Mouse (Mus musculus): ENCODE measurements around the gene Gnl3l. TPM values are rescaled to one million over a fixed set of nuclear protein-coding genes. Genes with fewer than 3 reads are reported as not detected.

The Gnl3l gene
- polyA plus RNA-seq, 1 experiment from 2014 or later = 49.8 TPM

DNA sequence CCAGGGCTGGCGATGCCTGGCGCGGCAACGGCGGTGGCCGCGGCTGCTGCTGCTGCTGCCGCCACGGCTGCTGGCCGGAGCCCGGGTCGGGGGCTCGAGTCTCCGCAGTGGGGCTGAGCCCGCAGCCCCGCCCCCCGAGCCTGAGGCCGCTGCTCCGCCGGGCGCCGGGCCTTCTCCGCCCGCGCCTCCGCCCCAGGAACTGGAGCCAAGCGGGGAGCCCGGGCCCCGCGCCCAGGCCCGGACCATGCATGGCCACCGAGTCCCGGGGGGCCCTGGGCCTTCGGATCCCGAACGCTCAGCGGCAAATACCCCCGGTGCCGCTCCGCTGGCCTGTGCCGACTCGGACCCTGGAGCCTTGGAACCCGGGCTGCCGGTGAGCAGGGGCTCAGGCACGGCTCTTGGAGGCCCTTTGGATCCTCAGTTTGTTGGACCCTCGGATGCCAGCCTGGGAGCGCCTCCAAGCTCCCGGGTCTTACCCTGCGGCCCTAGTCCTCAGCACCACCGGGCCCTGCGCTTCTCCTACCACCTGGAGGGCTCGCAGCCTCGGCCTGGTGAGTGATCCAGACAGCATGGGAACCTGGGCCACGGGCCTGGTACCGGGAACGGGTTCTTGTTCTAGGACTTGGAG lies 30.4 kb upstream of the Gnl3l start:
- DNase-seq (ENCODE audit: low spot score) = peak; percentile 13
- Histone ChIP-seq H3K4me1 (ENCODE audit: control insufficient read depth, insufficient read depth, low read length) (peaks cover 3% of the 10 kb centered on the region; the same call in 1 of the 2 replicates), H3K27me3 (ENCODE audit: control insufficient read depth, insufficient read depth, low read length) (no peaks in the 10 kb centered on the region), H3K27ac (ENCODE audit: low read depth, low read length) (peak overlapping the region; percentile 80), H3K9ac (ENCODE audit: low read length) (peak overlapping the region; percentile 84), H3K9me3 (ENCODE audit: control insufficient read depth, low read length) (no peaks in the 10 kb centered on the region), H3K36me3 (ENCODE audit: control insufficient read depth, insufficient read depth, low read length) (no peaks in the 10 kb centered on the region), H3K4me3 (ENCODE audit: low read depth, low read length) (peak overlapping the region; percentile 70), H3K4me2 (ENCODE audit: low read depth) (peak overlapping the region; percentile 67)
- peak; percentile 56 for ATAC-seq (ENCODE audit: insufficient read depth, low FRiP score, low TSS enrichment)
- 23% methylated on average over 40 of the region's 56 CpGs for WGBS

- no peaks in the 10 kb centered on the region for H3K36me3 ChIP-seq (ENCODE audit: control insufficient read depth, insufficient read depth, low read length)
- H3K27ac ChIP-seq (ENCODE audit: low read depth, low read length) = peak overlapping the region; percentile 80
- DNase-seq (ENCODE audit: low spot score) = peak; percentile 88
- no peaks in the 10 kb centered on the region for H3K9me3 ChIP-seq (ENCODE audit: control insufficient read depth, low read length)
- H3K4me2 ChIP-seq (ENCODE audit: low read depth) = peak overlapping the region; percentile 67
- peaks cover 3% of the 10 kb centered on the region; the same call in 1 of the 2 replicates for H3K4me1 ChIP-seq (ENCODE audit: control insufficient read depth, insufficient read depth, low read length)
- peak; percentile 89 for ATAC-seq (ENCODE audit: insufficient read depth, low FRiP score, low TSS enrichment)
- 17% methylated on average over 39 of the region's 62 CpGs for WGBS
- H3K27me3 ChIP-seq (ENCODE audit: control insufficient read depth, insufficient read depth, low read length) = no peaks in the 10 kb centered on the region
- peak overlapping the region; percentile 70 for H3K4me3 ChIP-seq (ENCODE audit: low read depth, low read length)
- H3K9ac ChIP-seq (ENCODE audit: low read length) = peak overlapping the region; percentile 84
These were observed 29.8 kb upstream of the Gnl3l start for GRCm38 (mm10) chrX:151046777-151047430.

DNA sequence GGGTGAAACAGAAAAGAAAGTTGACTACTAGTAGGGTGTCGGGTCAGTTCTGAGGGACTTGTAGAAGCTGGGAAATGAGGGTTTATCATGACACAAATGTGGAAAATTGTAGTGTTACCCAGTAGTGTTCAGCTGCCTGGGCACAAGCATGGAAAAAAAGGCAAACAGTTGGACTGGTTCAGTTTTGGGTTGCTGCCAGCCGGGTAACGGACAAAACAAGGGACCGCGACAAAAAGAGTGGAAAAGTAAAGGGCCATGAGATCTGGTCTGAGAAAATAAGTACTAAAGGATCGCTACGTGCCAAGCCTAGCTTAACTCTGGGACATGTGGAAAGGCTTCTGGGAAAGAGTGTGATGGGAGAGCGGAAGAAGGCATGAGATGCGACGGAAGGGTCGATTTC lies 29.2 kb upstream of the Gnl3l start:
- ATAC-seq (ENCODE audit: insufficient read depth, low FRiP score, low TSS enrichment) = no peak
- no peak overlapping the region for H3K27ac ChIP-seq (ENCODE audit: low read depth, low read length)
- WGBS = 48% methylated on average over 11 of the region's 11 CpGs

DNA sequence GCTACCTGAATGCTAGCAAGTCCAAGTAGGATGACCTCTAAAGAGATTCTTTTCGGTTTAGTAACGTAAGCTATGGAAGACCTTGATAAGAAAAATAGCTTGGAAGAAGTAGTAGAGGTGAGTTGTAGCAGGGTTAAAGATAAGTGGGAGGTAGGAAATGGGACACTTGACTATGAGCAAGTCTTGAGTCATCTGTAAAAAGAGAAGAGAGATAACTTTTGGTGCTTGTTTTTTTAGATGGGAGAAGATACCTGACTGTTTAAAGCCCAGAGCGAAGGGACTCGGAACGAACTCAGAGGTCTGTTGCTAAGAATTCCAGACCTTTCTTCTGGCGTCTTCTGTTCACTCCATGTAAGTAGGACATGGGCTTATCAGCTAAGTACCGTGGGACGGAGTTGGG lies 28.7 kb upstream of the Gnl3l start, which contains the start of gene Fgd1:
Gene Fgd1 (plus strand): TSS at position 301 of the 400 bp plus-strand sequence.
- Histone ChIP-seq H3K27me3 (ENCODE audit: control insufficient read depth, insufficient read depth, low read length) (no peaks in the 10 kb centered on the region), H3K27ac (ENCODE audit: low read depth, low read length) (peak within 1 kb of the TSS; percentile 80), H3K9ac (ENCODE audit: low read length) (peak within 1 kb of the TSS; percentile 84), H3K9me3 (ENCODE audit: control insufficient read depth, low read length) (no peaks in the 10 kb centered on the region), H3K4me1 (ENCODE audit: control insufficient read depth, insufficient read depth, low read length) (peaks cover 3% of the 10 kb centered on the region; the same call in 1 of the 2 replicates), H3K4me3 (ENCODE audit: low read depth, low read length) (peak within 1 kb of the TSS; percentile 70), H3K4me2 (ENCODE audit: low read depth) (peak within 1 kb of the TSS; percentile 67), H3K36me3 (ENCODE audit: control insufficient read depth, insufficient read depth, low read length) (no peaks in the 10 kb centered on the region)
- WGBS = 90% methylated on average over 8 of the region's 8 CpGs
- ATAC-seq (ENCODE audit: insufficient read depth, low FRiP score, low TSS enrichment) (no peak), DNase-seq (ENCODE audit: low spot score) (no peak)

More for the DNA sequence above, 29.2 kb upstream of the Gnl3l start:
- Histone ChIP-seq H3K4me1 (ENCODE audit: control insufficient read depth, insufficient read depth, low read length) (peaks cover 3% of the 10 kb centered on the region; the same call in 1 of the 2 replicates), H3K9ac (ENCODE audit: low read length) (no peak overlapping the region), H3K9me3 (ENCODE audit: control insufficient read depth, low read length) (no peaks in the 10 kb centered on the region), H3K27me3 (ENCODE audit: control insufficient read depth, insufficient read depth, low read length) (no peaks in the 10 kb centered on the region), H3K36me3 (ENCODE audit: control insufficient read depth, insufficient read depth, low read length) (no peaks in the 10 kb centered on the region), H3K4me2 (ENCODE audit: low read depth) (peak overlapping the region; percentile 15; the same call in 1 of the 2 replicates), H3K4me3 (ENCODE audit: low read depth, low read length) (peak overlapping the region; percentile 70; the same call in 1 of the 2 replicates)
- no peak for DNase-seq (ENCODE audit: low spot score)

- Histone ChIP-seq H3K9me3 (ENCODE audit: control insufficient read depth, low read length) (no peaks in the 10 kb centered on the region), H3K27me3 (ENCODE audit: control insufficient read depth, insufficient read depth, low read length) (no peaks in the 10 kb centered on the region), H3K4me2 (ENCODE audit: low read depth) (no peak overlapping the region), H3K27ac (ENCODE audit: low read depth, low read length) (no peak overlapping the region), H3K4me3 (ENCODE audit: low read depth, low read length) (no peak overlapping the region), H3K36me3 (ENCODE audit: control insufficient read depth, insufficient read depth, low read length) (no peaks in the 10 kb centered on the region), H3K9ac (ENCODE audit: low read length) (no peak overlapping the region), H3K4me1 (ENCODE audit: control insufficient read depth, insufficient read depth, low read length) (no peaks in the 10 kb centered on the region)
- ATAC-seq (ENCODE audit: insufficient read depth, low FRiP score, low TSS enrichment) (no peak), DNase-seq (ENCODE audit: low spot score) (no peak)
- WGBS = 41% methylated on average over 5 of the region's 5 CpGs
These were observed 24.1 kb upstream of the Gnl3l start for GRCm38 (mm10) chrX:151041223-151041622.

DNA sequence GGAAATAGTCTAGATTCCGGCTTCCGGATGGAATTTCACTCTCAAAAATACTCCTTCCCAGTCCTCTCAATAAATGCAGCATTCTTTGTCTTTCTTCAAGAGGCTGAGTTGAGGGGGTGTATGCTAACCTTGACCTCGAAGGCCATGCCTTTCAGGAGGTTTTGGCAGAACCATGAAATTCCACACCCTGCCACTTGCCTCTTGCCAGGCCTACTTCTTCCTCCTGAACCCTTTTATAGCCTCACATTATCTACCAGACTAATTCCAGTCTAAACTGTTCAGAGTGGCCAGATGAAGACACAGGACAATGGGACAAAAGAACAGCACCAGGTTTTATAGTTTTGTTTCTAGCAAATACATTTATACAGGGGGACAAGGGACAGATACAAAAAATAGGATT lies 14.3 kb upstream of the Gnl3l start:
- no peak overlapping the region for H3K27ac ChIP-seq (ENCODE audit: low read depth, low read length)
- H3K36me3 ChIP-seq (ENCODE audit: control insufficient read depth, insufficient read depth, low read length) = no peaks in the 10 kb centered on the region
- H3K9ac ChIP-seq (ENCODE audit: low read length) = no peak overlapping the region
- no peaks in the 10 kb centered on the region for H3K9me3 ChIP-seq (ENCODE audit: control insufficient read depth, low read length)
- H3K4me1 ChIP-seq (ENCODE audit: control insufficient read depth, insufficient read depth, low read length) = no peaks in the 10 kb centered on the region
- DNase-seq (ENCODE audit: low spot score) (no peak), ATAC-seq (ENCODE audit: insufficient read depth, low FRiP score, low TSS enrichment) (no peak)
- no peak overlapping the region for H3K4me3 ChIP-seq (ENCODE audit: low read depth, low read length)
- H3K4me2 ChIP-seq (ENCODE audit: low read depth) = no peak overlapping the region
- no peaks in the 10 kb centered on the region for H3K27me3 ChIP-seq (ENCODE audit: control insufficient read depth, insufficient read depth, low read length)
- WGBS = 69% methylated on average over 3 of the region's 3 CpGs

GRCm38 (mm10) chrX:151018798-151019197 lies 1.7 kb upstream of the Gnl3l start:
- Histone ChIP-seq H3K9ac (ENCODE audit: low read length) (no peak overlapping the region), H3K27ac (ENCODE audit: low read depth, low read length) (no peak overlapping the region), H3K36me3 (ENCODE audit: control insufficient read depth, insufficient read depth, low read length) (no peaks in the 10 kb centered on the region), H3K4me2 (ENCODE audit: low read depth) (peak overlapping the region; percentile 49; the same call in 1 of the 2 replicates), H3K9me3 (ENCODE audit: control insufficient read depth, low read length) (no peaks in the 10 kb centered on the region), H3K4me1 (ENCODE audit: control insufficient read depth, insufficient read depth, low read length) (peaks cover 3% of the 10 kb centered on the region; the same call in 1 of the 2 replicates), H3K27me3 (ENCODE audit: control insufficient read depth, insufficient read depth, low read length) (no peaks in the 10 kb centered on the region), H3K4me3 (ENCODE audit: low read depth, low read length) (no peak overlapping the region)
- 87% methylated on average over 3 of the region's 3 CpGs for WGBS
- DNase-seq (ENCODE audit: low spot score) (no peak), ATAC-seq (ENCODE audit: insufficient read depth, low FRiP score, low TSS enrichment) (no peak)

DNA sequence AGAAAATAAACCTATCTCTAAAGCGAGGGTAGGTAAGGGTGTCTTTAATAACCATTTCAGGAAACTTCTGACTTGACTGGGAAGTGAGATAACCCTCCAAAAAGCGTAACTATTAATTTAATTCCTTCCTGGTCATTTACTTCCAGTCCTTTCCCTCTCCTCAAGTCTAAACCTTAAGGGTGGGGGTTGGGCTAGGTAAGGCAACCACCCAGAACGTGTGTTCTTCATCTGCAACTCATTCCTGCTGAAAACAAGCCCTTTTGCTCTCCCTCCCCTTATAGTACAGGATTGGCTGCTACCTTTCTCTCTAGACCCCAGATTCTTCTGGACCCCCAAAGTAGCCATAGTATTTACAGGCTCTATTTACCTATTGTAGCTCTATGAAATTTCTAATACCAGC lies 775 bp upstream of the Gnl3l start:
- Histone ChIP-seq H3K4me1 (ENCODE audit: control insufficient read depth, insufficient read depth, low read length) (peaks cover 3% of the 10 kb centered on the region; the same call in 1 of the 2 replicates), H3K4me2 (ENCODE audit: low read depth) (peak overlapping the region; percentile 49), H3K36me3 (ENCODE audit: control insufficient read depth, insufficient read depth, low read length) (no peaks in the 10 kb centered on the region), H3K9ac (ENCODE audit: low read length) (peak overlapping the region; percentile 53), H3K27ac (ENCODE audit: low read depth, low read length) (no peak overlapping the region), H3K27me3 (ENCODE audit: control insufficient read depth, insufficient read depth, low read length) (no peaks in the 10 kb centered on the region), H3K4me3 (ENCODE audit: low read depth, low read length) (peak overlapping the region; percentile 39), H3K9me3 (ENCODE audit: control insufficient read depth, low read length) (no peaks in the 10 kb centered on the region)
- 10% methylated on average over 3 of the region's 3 CpGs for WGBS
- ATAC-seq (ENCODE audit: insufficient read depth, low FRiP score, low TSS enrichment) (no peak), DNase-seq (ENCODE audit: low spot score) (no peak)
